Mouse (Mus musculus): ENCODE data around the gene Erbb2.

DNA sequence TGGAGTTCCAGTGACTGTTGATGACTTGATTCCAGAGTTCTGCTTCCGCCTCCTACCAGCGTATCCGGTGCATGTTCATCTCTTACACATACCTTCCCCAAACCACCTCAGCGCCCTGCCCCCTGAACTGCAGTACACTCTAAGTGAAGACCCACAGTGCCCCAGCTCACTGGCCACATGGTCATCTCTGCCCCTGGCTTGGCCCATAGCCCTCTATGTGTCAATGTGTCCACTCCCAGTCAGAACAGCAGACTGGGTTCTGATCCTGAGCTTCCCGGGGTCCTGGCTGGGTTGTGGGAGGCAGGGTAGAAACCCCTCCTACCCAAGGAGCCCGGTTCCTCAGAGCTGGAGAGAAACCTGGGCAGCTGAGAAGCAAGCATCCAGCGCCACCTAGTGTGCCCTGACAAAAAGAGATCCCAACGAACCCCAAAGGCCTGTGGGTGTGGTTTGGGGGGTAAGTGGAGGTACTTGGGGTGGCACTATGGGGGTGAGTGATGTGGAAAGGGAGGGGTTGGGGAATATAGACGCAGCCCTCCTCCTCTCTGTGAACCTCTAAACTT lies 23.0 kb upstream of the Erbb2 start:
- no peak for TF ChIP-seq EP300 (IDR thresholded peaks at IDR 0.05; ENCODE audit: low read depth)
- peak; percentile 76 for TF ChIP-seq CTCF (IDR thresholded peaks at IDR 0.05; ENCODE audit: low read depth)

Measured in liver, postnatal 0 days (tissue).